Mouse (Mus musculus): ENCODE results near the gene St6galnac3. TPM values are rescaled to one million over a fixed set of nuclear protein-coding genes. Genes with fewer than 3 reads are reported as not detected.

Gene St6galnac3
- total RNA-seq, 2 experiments from 2014 or later, result 11.8 to 20.8 TPM

DNA sequence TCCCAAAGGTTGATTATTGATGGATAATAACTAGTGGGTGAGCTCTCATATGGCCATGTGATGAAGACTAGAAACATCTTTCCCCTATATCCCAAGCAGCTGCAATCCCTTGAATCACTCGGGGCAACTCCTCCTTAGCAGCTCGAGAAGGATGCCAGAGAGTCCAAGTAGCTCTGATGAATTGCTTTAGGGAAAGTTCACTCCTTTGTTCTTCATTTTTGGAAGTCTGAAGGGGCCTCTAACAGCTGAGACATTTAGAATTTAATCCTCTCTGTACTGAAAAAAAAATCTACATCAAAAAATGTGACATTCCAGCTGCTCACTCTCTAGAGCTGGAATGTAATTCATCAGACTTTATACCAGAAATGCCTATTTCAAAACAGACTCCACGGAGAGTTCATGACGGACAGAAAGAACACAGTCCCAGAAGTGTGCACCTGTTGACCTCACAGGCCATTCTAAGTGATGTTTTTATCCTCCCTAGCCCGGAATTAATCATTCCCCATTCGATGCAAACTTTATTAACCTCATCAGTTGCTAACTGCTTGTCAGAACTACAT lies 211.4 kb downstream of the St6galnac3 start:
- DNase-seq, result no peak

DNA sequence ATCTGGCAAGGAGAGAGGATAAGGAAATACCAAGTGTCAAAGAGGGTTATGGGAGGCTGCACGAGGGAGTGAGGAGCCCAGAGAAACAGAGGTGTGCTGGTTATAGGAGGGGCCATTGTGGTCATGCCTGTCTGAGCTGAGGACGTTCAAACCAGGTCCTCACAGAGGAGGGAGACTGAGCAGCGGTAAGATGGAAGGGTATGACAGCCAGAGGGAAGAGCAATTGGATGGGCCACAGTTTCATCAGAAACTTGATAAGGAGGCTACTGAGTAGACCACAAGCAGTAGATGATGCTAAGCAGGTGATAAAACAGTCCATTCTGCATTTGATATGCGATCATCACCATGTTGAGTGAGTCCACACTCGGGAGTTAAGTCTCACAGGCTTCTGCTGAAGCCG lies 212.4 kb downstream of the St6galnac3 start:
- no peak for DNase-seq

DNA sequence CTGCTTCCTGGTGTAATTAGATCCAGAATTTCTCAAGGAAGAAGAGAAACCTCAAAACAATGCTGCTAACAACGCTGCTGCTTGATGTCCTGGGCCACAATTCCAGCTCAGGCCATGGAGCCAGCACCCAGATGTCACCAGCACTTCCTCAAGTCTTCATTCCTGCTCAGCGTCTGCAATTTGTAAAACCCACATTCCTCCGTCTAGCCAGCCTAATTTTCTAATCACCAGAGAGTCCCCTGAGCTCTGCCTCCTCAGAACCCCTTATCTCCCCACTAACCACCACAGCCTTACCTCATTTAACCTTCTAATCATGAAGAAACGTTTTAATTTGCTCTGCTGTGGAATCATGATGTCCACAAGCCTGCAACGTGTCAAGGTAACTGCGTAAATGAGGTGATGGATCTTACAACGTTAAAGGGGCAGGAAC lies 213.8 kb downstream of the St6galnac3 start:
- DNase-seq, result no peak

DNA sequence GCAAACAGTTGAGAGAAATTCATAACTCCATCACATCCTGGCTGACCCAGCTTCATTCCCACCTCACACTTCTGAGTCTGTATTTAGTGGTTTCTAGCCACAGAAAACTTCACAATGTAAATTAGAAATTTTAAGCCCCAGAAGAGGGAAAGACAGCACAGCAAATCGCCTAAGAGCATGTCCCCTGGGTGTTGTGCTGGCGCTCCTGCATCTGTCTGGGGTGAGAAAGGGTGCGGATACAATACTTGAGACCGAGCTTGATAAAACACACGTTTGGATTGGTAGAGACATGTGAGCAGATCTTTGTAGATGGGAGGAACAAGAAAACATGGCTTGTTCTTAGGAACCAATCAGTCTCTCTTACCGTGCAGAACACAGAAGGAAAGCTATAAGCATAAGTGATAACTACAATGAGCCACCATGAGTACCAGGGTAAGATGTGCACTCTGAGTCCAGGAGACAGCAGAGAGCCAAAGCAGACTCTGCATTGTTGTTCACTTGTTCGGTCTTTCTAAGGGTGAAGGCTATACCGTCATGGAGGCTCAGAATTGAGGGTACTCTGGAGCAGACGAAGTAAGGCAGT lies 214.8 kb downstream of the St6galnac3 start:
- DNase-seq, result no peak

DNA sequence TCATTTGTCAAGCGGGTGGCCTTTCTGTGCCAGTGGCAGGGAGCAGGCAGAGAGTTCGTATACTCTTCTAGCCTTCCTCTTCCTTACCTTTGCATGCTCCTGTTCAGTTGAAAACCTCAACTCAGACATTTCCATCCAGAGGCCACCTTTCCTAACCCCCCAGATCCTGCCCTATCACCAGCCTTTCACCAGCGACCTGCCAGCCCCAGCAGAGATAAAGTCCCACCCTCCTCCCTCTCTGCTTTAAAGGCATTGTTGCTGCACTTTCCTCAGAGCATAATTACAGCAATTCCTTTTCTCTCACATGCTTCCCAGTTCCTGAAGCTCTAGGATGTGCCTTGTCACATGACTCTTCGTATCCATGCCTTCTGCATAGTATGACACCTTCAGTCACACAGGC lies 215.3 kb downstream of the St6galnac3 start:
- no peak for DNase-seq

DNA sequence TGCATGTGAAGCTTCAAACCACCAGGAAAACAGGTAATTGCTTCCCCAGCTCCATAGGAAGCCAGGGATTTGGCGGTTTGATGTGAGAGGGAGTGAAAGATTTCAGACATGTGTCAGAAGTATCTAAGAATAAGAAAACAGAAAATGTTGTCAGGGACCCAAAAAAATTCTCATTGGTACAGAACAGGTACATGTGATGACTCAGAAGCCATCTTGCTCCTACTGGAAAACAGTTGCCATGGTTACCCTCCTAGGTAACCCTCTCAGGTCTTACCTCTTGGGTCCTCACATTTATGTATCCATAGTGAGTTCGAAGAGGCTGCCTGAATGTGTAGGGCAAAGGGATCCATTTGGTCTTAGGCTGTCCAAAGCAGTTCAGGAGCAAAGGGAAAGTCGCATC lies 215.9 kb downstream of the St6galnac3 start:
- DNase-seq, result no peak

DNA sequence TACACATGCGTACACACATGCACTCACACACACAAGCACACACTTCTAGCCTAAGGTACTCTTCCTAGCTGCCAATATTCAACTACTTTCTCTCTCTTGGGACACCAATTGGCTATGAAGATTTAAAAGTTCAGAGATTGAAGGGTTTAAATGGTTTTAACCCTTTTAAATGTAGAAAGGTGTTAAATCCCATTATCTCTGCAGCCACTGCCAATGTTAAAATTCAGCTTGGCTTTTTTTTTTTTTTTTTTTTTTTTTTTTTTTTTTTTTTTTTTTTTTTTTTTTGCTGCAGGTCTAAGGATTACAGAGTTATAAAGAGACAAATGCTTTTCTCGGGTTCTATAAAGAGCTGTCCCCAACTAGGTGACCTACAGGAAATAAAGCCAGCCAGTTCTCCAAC lies 216.4 kb downstream of the St6galnac3 start:
- DNase-seq, result no peak

DNA sequence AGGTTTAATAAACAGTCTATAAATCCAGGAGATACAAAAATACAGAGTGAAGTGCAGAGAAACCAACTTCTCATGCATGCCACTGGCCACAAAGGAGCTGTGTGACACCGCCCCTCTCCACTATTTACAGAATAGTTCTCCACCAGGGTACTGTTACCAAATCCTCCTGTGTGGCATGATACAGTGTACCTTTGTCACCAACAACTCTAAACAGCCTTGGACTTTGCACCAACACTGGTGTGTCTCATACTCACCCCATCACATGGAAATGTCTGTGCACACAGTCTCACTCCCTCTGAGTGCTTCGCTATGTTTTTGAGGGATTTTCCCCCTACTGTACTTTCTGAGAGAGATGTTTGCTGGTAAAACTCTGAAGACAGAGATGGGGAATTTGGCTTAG lies 217.4 kb downstream of the St6galnac3 start:
- no peak for DNase-seq

DNA sequence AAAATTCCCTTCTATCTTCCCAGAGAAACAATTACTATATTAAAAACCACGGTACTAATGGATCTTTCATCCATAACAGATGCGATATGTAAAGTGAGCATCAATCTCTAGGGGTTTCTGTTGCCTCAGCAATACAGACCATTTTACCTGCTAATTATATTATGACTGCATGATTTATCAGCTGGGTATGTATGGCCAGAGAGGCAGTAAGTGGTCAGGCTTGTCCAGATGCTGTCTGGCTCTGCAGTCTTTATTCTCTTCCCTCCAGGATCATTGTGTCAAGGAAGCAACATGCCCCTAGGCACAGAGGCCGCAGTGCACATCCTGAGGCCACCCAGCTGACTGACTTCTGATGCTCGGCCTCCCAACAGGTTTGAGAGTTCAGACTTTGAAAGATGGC lies 222.5 kb downstream of the St6galnac3 start:
- no peak for DNase-seq

DNA sequence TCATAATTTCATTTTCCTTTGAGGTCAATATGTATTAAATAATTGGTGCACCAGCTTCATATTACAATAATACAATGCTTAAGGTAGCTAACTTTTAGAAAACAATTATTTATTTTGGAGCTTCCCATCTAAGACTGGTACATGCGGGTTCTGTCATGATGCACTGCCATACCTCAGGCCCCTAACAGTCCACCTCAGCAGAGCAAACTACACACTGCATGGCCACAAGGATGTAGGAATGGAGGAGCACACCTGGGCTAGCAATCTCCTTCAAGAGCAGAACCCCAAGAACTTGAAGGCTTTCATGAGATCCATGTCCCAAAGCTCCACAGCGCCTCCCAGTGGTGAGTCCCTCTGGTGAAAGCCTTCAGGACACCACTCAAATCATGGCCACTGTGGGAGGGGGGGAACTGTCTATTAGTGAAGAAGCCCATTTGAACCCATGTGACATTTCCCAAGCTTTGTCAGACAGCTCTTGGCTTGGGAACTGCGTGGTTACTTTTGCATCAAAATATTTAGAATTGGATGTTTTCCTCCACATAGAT lies 223.6 kb downstream of the St6galnac3 start:
- DNase-seq, result peak; percentile 85 to 89

DNA sequence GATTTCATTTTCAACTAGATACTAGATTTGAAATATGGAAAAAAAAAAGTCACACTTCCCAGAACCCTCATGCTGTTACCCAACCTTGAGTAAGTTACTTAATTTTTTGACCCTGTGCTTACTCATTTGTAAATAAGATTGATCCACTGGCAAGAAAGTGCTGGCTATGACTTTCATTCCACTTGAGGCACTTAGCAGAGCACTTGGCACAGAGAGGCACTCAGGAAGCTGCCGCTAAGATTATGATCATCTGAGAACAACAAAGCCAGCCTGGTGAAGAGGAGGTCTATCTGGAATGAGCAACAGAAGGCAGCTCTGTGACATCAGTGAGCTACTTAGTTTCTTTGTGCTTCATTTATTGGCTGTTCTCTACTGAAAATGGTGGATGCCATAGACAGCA lies 232.0 kb downstream of the St6galnac3 start:
- no peak for DNase-seq

DNA sequence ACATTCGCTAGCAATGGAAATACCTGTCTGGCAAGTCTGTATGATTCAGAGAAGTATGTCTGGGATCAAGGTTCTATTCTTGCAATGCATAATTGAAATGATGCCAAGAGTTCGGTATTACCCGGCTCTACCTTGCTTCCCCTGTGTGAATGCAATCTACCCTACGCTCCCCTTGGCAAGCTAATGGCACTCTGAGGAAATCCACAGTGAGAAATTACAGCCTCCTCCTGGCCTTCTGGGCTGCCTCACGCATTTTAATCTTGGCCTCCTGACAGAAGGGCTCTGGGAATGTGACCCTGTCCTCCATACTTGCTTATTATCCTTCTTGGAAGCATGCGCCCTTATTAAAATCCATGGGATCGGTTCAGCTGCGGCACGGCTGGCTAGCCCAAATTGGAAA lies 235.3 kb downstream of the St6galnac3 start:
- DNase-seq, result peak in 1 of 2 experiments; percentile 15

DNA sequence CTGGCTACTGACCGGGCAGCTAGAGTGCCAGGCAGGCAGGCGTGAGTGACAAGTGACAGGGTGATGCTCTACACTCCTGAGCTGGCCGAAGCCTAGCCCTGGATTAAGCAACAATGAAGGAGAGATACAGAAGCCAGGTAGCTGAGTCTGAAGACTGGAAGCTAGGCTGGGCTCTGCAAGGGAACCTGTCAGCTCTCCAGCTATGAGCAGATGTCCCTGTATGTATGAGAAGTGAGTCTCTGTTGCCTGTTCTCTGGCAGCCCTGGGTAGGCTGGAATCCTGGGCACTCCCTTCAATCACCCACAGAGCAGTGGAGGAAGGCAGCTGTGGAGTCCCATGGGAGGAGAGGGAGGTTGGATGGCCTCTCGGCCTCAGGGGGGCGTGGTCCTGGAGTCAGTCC lies 236.0 kb downstream of the St6galnac3 start:
- DNase-seq, result no peak

DNA sequence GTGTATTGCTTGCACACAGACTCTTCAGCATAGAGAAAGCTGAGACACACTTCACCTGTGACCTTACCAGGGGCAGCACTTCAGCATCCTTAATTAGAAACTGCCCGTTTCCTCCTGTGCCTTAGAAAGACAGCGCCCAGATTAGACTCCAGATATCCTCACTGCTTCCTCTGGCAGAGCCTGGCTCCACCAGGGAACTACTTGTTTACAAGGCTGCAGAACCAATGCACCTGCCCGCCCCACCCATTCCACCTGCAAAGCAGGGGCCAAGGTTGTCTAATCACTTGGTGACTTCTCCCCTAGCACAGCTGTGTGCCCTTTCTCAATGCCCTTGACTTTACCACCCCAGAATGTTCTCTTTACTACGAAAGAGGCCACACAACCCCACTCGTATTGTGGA lies 239.8 kb downstream of the St6galnac3 start:
- no peak for DNase-seq

DNA sequence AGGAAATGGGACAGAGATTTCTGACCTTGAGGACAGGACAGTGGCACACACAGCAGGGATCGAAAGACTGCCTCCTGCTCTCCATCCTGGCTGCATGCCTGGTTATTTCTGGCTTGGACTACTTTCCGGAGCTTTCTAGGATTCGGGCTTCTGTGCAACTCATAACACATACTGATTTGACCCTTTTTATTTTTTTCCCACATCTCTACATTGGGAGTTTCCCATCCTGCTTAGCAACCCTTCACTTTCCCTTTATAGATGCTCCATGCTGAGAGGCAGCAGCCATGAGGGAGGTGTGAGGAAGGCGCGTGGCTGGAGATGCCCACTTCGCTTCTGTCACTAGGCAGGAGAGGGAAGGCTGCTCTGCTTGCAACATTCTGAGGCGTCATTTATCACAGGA lies 240.3 kb downstream of the St6galnac3 start:
- peak; percentile 71 to 82 for DNase-seq

DNA sequence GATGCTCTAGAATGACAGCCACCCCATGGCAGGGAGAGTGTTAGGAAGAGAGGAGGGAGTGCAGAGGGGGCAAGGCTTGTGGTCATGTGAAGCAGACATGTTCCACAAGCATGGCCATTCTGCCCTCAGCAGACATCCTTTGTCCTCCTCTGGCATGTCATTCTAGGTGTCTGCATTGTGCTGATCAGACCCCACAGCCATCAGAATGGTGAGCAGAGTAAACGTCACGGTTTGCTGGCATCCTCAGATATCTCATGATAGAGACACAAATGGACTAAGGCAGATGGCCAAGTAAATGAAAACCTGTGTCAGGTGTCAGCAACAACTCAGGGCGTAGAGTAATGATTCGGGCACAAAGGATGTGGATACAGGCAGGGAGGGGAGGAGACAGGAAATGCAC lies 241.3 kb downstream of the St6galnac3 start:
- DNase-seq, result no peak

DNA sequence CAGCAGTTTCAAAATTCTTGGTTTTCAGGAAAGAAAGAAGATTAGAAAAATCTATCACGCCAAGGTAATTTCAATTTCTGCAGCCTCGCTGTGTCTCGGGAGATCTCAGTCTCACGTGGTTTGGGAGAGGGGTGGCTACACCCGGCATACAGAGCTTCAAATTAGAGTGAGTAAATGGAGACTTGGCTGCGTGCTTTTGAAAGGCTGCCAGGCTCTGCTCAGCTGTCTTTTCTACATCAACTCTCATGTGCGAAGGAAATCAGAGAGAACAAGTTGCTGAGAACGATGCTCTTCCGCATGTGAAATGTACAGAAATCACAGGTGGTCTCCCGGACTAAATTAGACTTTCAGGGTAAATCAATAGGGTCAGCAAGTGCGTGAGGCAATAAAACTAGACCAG lies 242.9 kb downstream of the St6galnac3 start:
- DNase-seq, result no peak

DNA sequence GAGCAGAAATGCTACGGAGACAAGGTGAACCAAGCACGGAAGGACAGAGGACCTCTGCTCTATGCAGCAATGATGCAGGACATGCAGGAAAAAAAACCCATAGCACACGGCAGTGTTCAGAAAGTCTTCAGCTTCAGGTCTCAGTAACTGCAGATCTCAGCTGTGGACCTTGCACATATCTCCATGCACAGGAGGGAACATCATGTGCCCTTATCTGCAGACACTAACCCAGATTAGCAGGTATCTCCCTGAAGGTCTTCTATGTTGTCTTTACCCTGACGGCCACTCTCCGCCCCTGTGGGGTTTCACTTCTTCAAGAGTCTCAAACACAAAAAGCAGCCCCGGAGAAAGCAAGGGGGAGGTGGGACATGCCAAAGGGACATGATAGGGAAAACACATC lies 244.0 kb downstream of the St6galnac3 start:
- no peak for DNase-seq

DNA sequence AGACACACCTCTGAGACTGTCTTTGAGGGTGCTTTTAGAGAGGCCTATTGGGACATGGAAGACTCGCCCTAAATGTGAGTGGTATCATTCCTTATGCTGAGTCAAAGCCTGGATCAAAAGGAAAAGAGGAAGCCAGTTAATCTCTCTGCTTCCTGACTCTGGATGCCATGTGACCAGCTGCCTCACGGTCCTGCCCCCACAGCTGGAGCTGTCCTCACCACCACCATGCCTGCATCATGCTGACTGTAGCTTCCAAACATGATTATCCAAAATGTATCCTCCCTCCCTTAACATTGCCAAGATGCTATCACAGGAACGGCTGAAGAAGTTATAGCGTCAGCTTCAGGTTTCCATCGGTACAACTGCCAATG lies 244.4 kb downstream of the St6galnac3 start:
- DNase-seq, result no peak

DNA sequence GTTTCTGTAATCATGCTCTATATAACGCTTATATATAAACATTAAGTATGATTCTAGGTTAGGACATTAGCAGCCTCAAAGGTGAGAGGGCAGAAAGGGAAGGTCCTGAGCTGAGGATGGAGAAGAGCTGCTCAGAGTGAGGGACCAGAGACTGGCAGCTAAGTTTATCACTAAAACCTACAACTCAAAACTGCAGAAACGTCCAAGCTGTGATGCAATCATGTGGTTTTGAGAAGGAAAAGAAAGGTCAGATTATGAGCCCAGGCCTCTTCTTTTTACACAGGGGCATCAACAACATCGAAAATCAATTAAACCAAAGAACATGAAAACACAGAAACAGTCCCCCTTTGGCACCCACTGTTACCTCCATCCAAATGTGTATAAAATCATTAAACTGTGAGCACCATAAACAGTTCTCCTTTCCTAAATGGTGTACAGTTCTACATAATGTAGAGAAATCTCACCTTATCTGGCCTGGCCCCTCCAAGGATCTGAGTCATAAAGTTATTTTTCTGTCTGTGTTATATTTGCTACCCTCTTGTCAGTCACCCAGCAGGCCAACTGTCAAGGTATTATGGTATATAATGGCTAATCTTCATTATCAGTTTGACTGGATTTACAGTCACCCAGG lies 244.9 kb downstream of the St6galnac3 start:
- no peak for DNase-seq

DNA sequence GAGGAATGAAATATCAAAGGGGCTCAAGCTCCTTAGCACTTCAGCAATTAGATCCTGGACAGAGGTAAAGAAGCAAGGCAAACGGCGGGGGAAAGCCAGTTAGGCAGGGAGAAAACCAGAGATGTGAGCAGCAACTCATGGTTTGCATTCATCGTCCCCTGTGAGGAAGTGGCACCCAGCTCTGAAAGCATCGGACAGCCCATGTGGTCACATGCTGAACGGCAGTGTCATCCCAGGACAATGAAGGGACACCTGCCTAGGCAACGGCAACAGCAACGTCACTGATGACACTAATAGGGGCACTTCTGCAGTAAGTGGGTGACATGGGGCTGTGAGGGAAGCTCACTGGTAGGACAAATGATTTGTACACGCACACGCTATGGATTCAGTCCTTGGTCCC lies 249.1 kb downstream of the St6galnac3 start:
- no peak for DNase-seq

DNA sequence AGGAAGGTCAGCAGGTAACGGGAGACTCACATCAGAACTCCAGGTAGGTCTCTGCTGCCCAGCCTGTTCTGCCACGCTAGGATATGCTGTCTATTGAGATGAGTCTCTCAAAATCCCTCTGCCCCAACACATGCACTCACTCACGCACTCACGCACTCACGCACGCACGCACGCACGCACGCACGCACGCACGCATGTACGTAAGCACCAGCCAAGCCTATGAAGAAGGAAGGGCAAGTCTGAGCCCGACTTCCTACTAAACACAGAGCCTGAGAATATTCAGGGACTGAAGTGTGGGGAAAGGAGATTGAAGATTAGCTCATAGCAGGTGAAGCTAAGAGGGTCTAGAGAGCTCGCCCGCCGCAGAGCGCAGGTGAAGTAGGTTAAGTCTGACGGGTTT lies 249.5 kb downstream of the St6galnac3 start:
- no peak for DNase-seq

DNA sequence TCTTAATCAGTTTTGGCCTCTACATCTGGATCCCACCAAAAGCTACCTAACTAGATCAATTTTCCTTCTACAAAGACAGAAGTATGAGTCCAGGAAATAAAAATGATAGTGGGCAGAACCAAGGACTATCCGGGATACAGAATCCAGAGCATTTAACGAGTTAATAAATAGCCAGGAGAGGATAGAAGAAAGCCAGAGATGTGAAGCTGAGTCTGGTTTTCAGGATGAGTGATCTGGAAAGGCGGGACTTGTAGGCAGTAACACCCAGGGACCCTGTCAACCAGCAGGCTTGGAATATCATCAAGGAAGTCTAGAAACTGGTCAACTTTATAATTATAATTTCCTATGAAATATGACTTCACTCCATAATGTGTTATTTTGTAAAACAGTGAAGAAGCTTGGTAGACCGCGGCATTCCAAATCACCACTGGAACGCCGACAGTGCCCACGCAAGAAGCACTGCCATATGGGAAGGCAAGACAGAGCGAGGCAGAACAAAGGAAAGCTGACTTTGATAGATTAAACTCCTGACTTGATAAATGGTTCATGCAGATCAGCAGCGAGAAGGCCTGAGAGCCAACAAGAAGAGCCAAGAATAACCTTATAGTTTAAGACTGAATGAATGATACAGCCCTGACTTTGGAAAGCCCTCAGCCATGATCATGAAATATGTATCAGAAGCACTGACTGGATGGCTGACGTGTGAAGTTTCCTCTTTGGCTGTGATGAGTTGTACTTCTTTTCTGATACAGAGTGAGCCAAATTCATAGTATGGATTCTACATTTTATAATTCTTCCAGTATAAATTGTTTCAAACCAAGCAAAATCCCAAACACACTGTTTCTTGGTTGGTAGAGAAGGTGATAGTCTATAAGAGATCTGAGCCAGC lies 252.1 kb downstream of the St6galnac3 start:
- DNase-seq, result no peak

Data from adrenal gland, postnatal 36 days (tissue).